Mouse (Mus musculus): ENCODE measurements around the gene Vmn1r22. TPM values are rescaled to one million over a fixed set of nuclear protein-coding genes. Genes with fewer than 3 reads are reported as not detected.

Gene Vmn1r22
- total RNA-seq (2023) = not detected

DNA sequence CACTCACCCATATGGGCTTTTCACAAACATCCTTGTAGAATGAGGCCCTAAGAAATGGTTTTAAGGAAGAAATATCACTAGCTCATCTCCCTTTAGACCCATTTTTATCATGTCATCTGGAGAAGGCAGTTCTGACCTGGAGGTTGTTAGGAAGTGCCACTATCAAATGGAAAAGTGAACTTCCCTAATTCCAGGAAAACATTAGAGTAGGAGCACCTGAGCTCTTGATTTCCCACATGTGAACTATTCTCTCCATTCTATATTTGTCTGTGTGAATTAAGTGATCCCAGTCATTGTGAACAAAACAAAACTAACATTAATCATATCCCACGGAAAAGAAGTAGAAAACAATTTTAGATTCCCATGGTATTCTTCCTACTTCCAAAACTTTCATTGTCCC lies at the start of gene Vmn1r22:
TSS of gene Vmn1r22 (minus strand) at position 101 of the 400 bp plus-strand sequence.

DNA sequence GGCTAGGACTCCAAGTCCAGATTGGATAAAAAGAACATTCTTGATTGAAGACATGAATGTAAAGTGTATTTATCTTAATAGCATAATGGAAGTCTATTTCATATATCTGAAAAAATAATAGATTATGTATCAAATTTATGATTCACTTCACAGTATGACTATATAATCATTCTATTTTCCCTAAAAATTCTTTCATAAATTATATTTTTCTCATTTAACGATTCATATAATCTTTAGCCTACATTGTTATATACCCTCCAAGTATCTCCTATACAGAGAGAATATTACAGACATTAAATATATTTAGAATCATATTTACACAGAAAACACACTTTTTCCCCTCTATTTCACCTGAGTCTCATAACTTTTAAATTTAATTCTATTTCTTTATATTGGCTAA lies 18.9 kb upstream of the Vmn1r22 start, which contains the start of gene Vmn1r23:
TSS of gene Vmn1r23 (minus strand) at position 101 of the 400 bp plus-strand sequence.

DNA sequence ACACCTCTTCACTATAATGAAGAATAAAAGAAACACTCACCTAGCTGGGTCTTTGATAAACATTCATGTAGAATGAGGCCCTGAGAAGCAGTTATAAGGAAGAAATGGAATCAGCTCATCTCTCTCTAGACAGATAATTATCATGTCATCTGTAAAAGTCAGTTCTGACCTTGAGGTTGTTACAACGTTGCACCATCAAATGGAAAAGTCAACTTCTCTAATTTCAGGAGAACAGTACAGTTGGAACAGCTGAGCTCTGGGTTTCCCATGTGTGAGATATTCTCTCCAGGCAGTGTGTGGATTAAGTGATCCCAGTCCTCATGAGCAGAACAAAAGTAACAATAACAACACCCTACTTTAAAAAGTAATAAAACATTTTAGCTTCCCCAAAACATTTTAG lies 57.5 kb downstream of the Vmn1r22 start, which contains the start of gene Vmn1r21:
TSS of gene Vmn1r21 (minus strand) at position 58 of the 400 bp plus-strand sequence.

Other genes with a start within 250 kb of the Vmn1r22 start
- gene Pyurf, start 215.9 kb downstream of the Vmn1r22 start, total RNA-seq (2023) = 1 to 10 TPM; 5.0 to 5.9 TPM
- gene Lancl2, start 205.5 kb downstream of the Vmn1r22 start, total RNA-seq (2023) = 10 to 100 TPM; 11.4 to 13.4 TPM
- 10 to 100 TPM; 61.7 to 70.4 TPM for gene Vopp1, start 82.9 kb downstream of the Vmn1r22 start, total RNA-seq (2023)
- gene Vmn1r21, start 57.7 kb downstream of the Vmn1r22 start, total RNA-seq (2023) = not detected
- not detected for gene Vmn1r23, start 18.8 kb upstream of the Vmn1r22 start, total RNA-seq (2023)
- not detected for gene Vmn1r24, start 53.5 kb upstream of the Vmn1r22 start, total RNA-seq (2023)
- gene Vmn1r25, start 72.8 kb upstream of the Vmn1r22 start, total RNA-seq (2023) = not detected
- gene Vmn1r26, start 107.1 kb upstream of the Vmn1r22 start, total RNA-seq (2023) = not detected